In genomic region chr6:84133053-84133452, GRCm38 (mm10) we compare ENCODE assay signal across 29 mouse cellular contexts.
A peak's percentile ranks its signal among the peaks of the same experiment; 100 is the strongest.
DNase-seq lines count a peak whose midpoint lies in the region; ATAC-seq and TF ChIP-seq lines count a peak whose summit lies in the region.
"Had no signal": no experiment of that assay in that cellular context is flagged by ENCODE, and none has a peak within 500 bp of the region (broad histone marks: within the 10 kb centered on the region; RNA-seq: fewer than 3 reads in every experiment).

No protein-coding gene starts in this region.

- DNase-seq in midbrain, embryonic 10.5 days (ENCODE audit: low spot score): no peak
- DNase-seq in stomach, postnatal 0 days (ENCODE audit: low spot score): peak; percentile 16
- no peak for DNase-seq in right cerebral cortex, postnatal 25 days
- no peak for DNase-seq in left cerebral cortex, adult 18-20 months (ENCODE audit: low spot score in 2 of 2)
- DNase-seq: adrenal gland, adult 8-10 months; B cell, adult 2 months; cerebellum, adult 11 months; cerebellum, adult 9-11 months; embryo, embryonic 11 days; gastrocnemius, postnatal 25 days; heart, adult 2 months; kidney, adult 2 months; kidney, postnatal 36 days; liver, postnatal 0 days; right cerebral cortex, adult 18-20 months; right cerebral cortex, postnatal 4 days; thymus, postnatal 4 days had no signal

- 70% methylated on average over 7 of the region's 7 CpGs for WGBS in midbrain, embryonic 10.5 days
- WGBS in midbrain, embryonic 15.5 days: 60% methylated on average over 7 of the region's 7 CpGs
- 45% methylated on average over 7 of the region's 7 CpGs for WGBS in embryonic facial prominence, embryonic 13.5 days
- WGBS in limb, embryonic 12.5 days: 42% methylated on average over 7 of the region's 7 CpGs
- 49% methylated on average over 7 of the region's 7 CpGs for WGBS in stomach, postnatal 0 days

- no peaks in the 10 kb centered on the region for H3K9me3 ChIP-seq in midbrain, embryonic 10.5 days (replicated peaks)
- H3K9me3 ChIP-seq in midbrain, embryonic 15.5 days: no peaks in the 10 kb centered on the region
- no peaks in the 10 kb centered on the region for H3K9me3 ChIP-seq in embryonic facial prominence, embryonic 13.5 days
- H3K9me3 ChIP-seq in limb, embryonic 12.5 days: no peaks in the 10 kb centered on the region
- H3K9me3 ChIP-seq in stomach, postnatal 0 days (ENCODE audit: control insufficient read depth, low read length): no peaks in the 10 kb centered on the region
- H3K9me3 ChIP-seq: embryonic facial prominence, embryonic 15.5 days; forebrain, embryonic 12.5 days; heart, embryonic 12.5 days; liver, embryonic 12.5 days; megakaryocyte, embryonic 14.5 days had no signal

- no peak overlapping the region for H3K4me3 ChIP-seq in midbrain, embryonic 10.5 days
- H3K4me3 ChIP-seq in midbrain, embryonic 15.5 days: no peak overlapping the region
- H3K4me3 ChIP-seq in embryonic facial prominence, embryonic 13.5 days: no peak overlapping the region
- H3K4me3 ChIP-seq in limb, embryonic 12.5 days (replicated peaks): no peak overlapping the region
- H3K4me3 ChIP-seq in stomach, postnatal 0 days (ENCODE audit: low read depth, low read length): no peak overlapping the region
- H3K4me3 ChIP-seq: embryonic facial prominence, embryonic 15.5 days; forebrain, embryonic 12.5 days; heart, adult 2 months; heart, embryonic 12.5 days; layer of hippocampus, adult 2 months; liver, embryonic 12.5 days; megakaryocyte, embryonic 14.5 days had no signal

- peaks cover 11% of the 10 kb centered on the region for H3K4me1 ChIP-seq in midbrain, embryonic 10.5 days
- H3K4me1 ChIP-seq in midbrain, embryonic 15.5 days: no peaks in the 10 kb centered on the region
- H3K4me1 ChIP-seq in embryonic facial prominence, embryonic 13.5 days: peaks cover 43% of the 10 kb centered on the region
- H3K4me1 ChIP-seq in limb, embryonic 12.5 days (replicated peaks): peaks cover 65% of the 10 kb centered on the region
- H3K4me1 ChIP-seq in stomach, postnatal 0 days (replicated peaks; ENCODE audit: control insufficient read depth, insufficient read depth): no peaks in the 10 kb centered on the region
- H3K4me1 ChIP-seq: liver, embryonic 12.5 days; megakaryocyte, embryonic 14.5 days had no signal

- 0 out of 2 replicates have a peak overlapping the region, but pooled peaks have one; percentile 17 for H3K27ac ChIP-seq in midbrain, embryonic 10.5 days (replicated peaks)
- H3K27ac ChIP-seq in midbrain, embryonic 15.5 days: no peak overlapping the region
- H3K27ac ChIP-seq in embryonic facial prominence, embryonic 13.5 days: peak overlapping the region; percentile 74
- peak overlapping the region; percentile 92 for H3K27ac ChIP-seq in limb, embryonic 12.5 days
- H3K27ac ChIP-seq in stomach, postnatal 0 days (replicated peaks): no peak overlapping the region
- H3K27ac ChIP-seq: embryonic facial prominence, embryonic 15.5 days; forebrain, embryonic 12.5 days; heart, adult 2 months; liver, embryonic 12.5 days had no signal

- no peaks in the 10 kb centered on the region for H3K36me3 ChIP-seq in midbrain, embryonic 10.5 days
- no peaks in the 10 kb centered on the region for H3K36me3 ChIP-seq in midbrain, embryonic 15.5 days (replicated peaks)
- H3K36me3 ChIP-seq in embryonic facial prominence, embryonic 13.5 days: no peaks in the 10 kb centered on the region
- H3K36me3 ChIP-seq in limb, embryonic 12.5 days: no peaks in the 10 kb centered on the region
- H3K36me3 ChIP-seq in stomach, postnatal 0 days (ENCODE audit: control insufficient read depth, insufficient read depth, low read length): no peaks in the 10 kb centered on the region; the same call in 1 of the 2 replicates
- H3K36me3 ChIP-seq: embryonic facial prominence, embryonic 15.5 days; forebrain, embryonic 12.5 days; liver, embryonic 12.5 days had no signal

- no peak for TF ChIP-seq CTCF in stomach, postnatal 0 days (IDR thresholded peaks at IDR 0.05; ENCODE audit: low read depth)

- ATAC-seq in midbrain, embryonic 15.5 days (replicated peaks): no peak
- no peak for ATAC-seq in embryonic facial prominence, embryonic 13.5 days (ENCODE audit: insufficient number of reproducible peaks, insufficient read depth, low FRiP score, low TSS enrichment, low read depth)
- no peak for ATAC-seq in limb, embryonic 12.5 days (ENCODE audit: insufficient number of reproducible peaks, insufficient read depth, low FRiP score, low TSS enrichment, low read depth)
- no peak for ATAC-seq in stomach, postnatal 0 days (ENCODE audit: low FRiP score, low TSS enrichment)
- ATAC-seq: activated CD4-positive, CD25-positive, alpha-beta regulatory T cell, adult 4 months; hindbrain, embryonic 16.5 days; liver, embryonic 12.5 days; liver, postnatal 0 days; midbrain, embryonic 16.5 days had no signal

- no peaks in the 10 kb centered on the region for H3K27me3 ChIP-seq in midbrain, embryonic 10.5 days (ENCODE audit: low read depth, poor library complexity, severe bottlenecking)
- H3K27me3 ChIP-seq in midbrain, embryonic 15.5 days (replicated peaks): no peaks in the 10 kb centered on the region
- H3K27me3 ChIP-seq in embryonic facial prominence, embryonic 13.5 days: no peaks in the 10 kb centered on the region
- no peaks in the 10 kb centered on the region for H3K27me3 ChIP-seq in limb, embryonic 12.5 days
- no peaks in the 10 kb centered on the region for H3K27me3 ChIP-seq in stomach, postnatal 0 days (ENCODE audit: control insufficient read depth, insufficient read depth, low read length)
- H3K27me3 ChIP-seq: embryonic facial prominence, embryonic 15.5 days; forebrain, embryonic 12.5 days; heart, embryonic 12.5 days; liver, embryonic 12.5 days had no signal

- H3K4me2 ChIP-seq in midbrain, embryonic 15.5 days: no peak overlapping the region
- no peak overlapping the region for H3K4me2 ChIP-seq in embryonic facial prominence, embryonic 13.5 days
- H3K4me2 ChIP-seq in limb, embryonic 12.5 days: no peak overlapping the region; the same call in 1 of the 2 replicates
- H3K4me2 ChIP-seq in stomach, postnatal 0 days (replicated peaks; ENCODE audit: low read depth): no peak overlapping the region
- H3K4me2 ChIP-seq: embryonic facial prominence, embryonic 15.5 days; forebrain, embryonic 12.5 days; heart, embryonic 12.5 days; liver, embryonic 12.5 days had no signal

- no peak overlapping the region for H3K9ac ChIP-seq in midbrain, embryonic 15.5 days
- H3K9ac ChIP-seq in embryonic facial prominence, embryonic 13.5 days: no peak overlapping the region
- no peak overlapping the region; the same call in 1 of the 2 replicates for H3K9ac ChIP-seq in limb, embryonic 12.5 days (replicated peaks)
- no peak overlapping the region for H3K9ac ChIP-seq in stomach, postnatal 0 days (ENCODE audit: low read length)
- H3K9ac ChIP-seq: embryonic facial prominence, embryonic 15.5 days; forebrain, embryonic 12.5 days; heart, embryonic 12.5 days; liver, embryonic 12.5 days; liver, postnatal 0 days had no signal

- TF ChIP-seq EP300 in stomach, postnatal 0 days (optimal IDR thresholded peaks at IDR 0.05): no peak

Comparison
In these comparisons a context has a peak if more than half of its experiments do, and no peak if none do; other contexts are left out.
1. H3K27ac ChIP-seq: peak in midbrain, embryonic 10.5 days (single experiment), embryonic facial prominence, embryonic 13.5 days (single experiment) and limb, embryonic 12.5 days (single experiment); none in midbrain, embryonic 15.5 days (single experiment) and stomach, postnatal 0 days (single experiment).